Mouse (Mus musculus): ENCODE data around the gene Gm8369.
"Not testable (repeated sequence)": the region's sequence is repeated elsewhere in the genome, so short reads cannot be mapped to it uniquely, and the experiment has no call there.

The Gm8369 gene

DNA sequence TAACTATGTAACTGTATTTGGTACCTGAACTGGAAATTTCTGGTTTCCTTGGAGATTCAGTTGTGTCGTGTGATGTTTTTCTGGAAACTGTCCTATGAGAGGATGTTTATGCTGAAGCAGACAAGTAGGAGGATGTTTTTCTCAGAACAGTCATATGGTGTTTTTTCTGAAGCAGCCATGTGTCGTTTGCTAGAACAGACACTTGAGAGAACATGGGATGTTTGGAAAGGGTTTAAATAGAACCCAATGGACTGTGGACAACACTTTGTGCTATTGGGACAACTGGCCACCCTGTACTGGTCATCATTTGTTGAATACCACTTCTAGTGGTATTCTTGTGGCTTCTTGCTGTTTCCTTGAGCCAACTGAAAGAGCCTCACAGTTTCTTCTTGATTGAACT, at the start of gene Gm8369:
TSS of gene Gm8369 (plus strand) at position 193 of the 400 bp plus-strand sequence.
- in situ Hi-C loops (cut with MseI, MboI) = no loop called here

DNA sequence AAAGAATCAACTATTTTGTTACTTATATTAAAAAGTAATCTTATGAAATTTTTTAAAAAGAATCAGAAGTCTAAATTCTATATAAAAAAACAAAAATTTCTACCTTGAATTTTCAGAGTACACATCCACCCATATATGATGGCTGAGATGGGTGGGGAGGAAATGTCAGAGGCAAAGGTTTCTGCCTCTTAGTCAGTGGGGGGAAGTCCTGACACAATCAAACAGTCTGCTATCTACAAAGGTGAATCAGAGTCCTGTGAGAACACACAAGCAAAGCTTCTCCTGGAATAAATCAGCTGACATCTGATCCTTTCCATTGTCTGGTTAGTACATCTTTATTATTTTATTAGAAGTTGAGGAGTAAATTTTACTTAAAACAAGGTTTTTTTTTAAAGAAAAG, 42.4 kb upstream of the Gm8369 start, which contains the start of gene Ms4a4b:
TSS of gene Ms4a4b (plus strand) at position 216 of the 400 bp plus-strand sequence.
- in situ Hi-C loops (cut with MseI, MboI) = no loop called here

DNA sequence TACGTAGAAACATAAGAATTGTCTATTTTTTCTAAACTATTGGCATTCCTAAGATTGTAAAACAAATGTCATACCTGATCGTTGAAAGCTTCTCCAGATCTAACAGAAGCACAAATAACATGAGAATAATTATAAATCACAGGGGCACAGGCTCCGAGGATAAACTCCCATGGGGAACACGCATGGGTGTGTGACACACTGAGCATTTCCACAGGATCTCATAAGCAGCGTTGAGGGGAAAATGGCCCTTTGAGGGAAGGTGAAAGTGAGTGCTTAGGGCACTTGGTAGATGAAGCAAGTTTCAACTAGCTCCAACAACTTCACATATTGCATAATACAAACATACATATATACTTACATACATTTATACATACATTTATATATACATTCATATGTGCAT, 41.8 kb upstream of the Gm8369 start:
- in situ Hi-C loops (cut with MseI, MboI) = no loop called here

DNA sequence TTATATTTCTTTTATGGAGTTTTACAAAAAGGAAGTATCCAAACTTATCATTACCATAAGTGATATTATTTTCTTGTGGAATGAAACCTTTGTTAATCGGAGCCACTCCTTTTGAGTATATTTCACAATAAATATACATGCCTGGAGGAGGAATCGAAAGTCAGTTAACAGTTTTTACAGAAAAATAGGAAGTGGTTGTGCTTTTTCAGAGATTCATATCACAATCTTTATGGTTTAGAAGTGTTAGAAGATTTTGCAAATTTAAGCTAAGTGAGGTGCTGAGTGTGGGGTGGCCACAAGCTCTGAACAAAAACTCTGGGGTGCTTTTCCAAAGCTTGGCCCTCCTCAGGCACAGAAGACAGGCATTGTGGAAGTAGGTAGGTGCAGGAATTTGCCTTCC, 38.5 kb upstream of the Gm8369 start:
- in situ Hi-C loops (cut with MseI, MboI) = no loop called here

DNA sequence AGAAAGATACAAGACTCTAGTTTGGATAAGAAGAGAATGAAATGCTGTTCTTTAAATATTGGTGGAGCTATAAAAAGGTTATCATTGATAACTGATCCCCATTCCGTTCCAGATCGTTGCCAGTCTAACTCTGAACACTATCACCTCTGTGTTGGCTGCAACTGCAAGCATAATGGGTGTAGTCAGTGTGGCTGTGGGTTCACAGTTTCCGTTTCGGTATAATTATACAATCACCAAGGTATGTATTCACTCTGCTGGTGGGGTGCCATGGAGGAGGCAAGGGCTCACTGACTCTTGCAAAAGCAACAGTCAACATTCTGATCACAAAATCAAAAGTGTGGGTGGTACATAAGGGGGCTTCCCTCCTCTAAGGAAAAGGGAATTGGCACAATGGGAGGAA, 26.7 kb upstream of the Gm8369 start:
- in situ Hi-C loops (cut with MseI, MboI) = not testable (repeated sequence)

DNA sequence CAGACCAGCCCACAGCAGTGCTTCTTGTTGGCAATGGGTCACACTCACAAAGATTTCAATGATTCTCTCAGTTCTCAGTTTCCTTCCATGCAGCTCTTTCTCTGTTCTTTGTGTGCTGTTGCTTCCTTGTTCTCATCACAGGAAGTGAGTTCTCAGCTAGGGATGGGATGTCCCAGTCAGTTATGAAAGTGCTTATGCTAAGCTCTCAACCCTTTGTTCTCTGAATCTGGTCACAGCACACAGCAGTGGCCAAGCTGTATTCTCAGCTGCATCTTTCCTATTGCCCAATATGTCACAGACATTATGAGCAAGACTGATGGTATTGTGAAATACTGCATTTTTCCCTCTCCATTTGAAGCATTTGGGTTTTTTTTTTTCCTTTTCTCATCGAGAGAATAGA, 20.9 kb upstream of the Gm8369 start:
- in situ Hi-C loops (cut with MseI, MboI) = not testable (repeated sequence)

DNA sequence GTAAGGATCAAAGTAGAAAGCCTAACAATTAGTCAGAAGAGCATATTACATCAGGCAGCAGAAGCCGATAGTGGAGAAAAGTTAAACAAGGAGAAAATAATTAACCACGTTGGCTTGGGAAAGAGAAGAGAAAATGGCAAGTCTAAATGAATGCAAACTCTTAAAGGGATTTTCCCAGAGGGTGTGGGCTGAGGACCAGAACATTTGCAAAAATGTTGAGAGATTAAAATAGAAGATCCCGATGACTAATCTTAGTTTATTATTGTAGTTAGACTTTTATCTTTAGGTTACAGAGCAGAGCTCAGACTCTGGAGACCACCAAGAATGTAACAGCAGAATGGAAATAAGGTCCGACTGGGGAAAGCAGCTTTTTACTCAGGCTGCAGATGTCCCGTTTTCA, 19.3 kb upstream of the Gm8369 start:
- in situ Hi-C loops (cut with MseI, MboI) = no loop called here

DNA sequence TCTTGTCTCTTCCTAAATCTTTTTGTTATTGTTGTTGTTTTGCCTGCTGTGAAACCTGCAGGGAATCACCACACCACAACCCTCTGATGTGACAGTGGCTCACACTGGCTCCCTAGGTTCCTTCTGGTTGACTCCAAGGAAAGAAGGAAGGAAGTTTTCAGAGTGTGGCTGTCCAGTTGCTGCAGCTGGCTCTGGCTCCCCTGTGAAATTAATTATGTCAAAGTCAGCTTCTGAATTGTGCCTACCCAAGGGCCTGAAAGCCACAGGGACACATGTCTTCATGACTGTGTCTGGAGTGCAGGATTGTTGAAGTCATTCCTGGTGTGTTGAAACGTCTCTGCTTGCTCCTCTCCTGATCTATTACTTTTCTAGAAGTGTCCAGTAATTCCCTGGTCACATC, 17.4 kb upstream of the Gm8369 start:
- in situ Hi-C loops (cut with MseI, MboI) = not testable (repeated sequence)

DNA sequence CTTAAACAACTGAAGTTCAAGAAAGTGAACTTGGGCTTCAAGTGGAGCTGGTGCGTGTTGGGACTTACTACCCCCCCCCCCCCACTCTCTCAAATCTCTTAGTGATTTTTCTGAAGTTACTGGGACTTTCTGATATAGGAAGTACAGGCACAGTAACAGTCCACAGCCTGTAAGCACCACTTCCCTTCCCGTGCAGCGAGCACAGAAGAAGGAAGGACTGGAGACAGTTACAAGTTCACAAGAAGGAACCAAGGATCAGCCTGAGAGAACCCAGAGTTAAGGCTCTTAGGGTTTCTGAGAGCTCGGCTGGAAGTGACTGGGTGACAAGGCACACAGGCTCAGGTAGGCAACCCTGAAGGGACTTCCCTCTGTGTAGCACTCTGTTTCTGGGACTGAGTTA, 16.5 kb upstream of the Gm8369 start, which contains the start of gene Ms4a6c:
TSS of gene Ms4a6c (plus strand) at position 152 of the 400 bp plus-strand sequence.
- in situ Hi-C loops (cut with MseI, MboI) = not testable (repeated sequence)

DNA sequence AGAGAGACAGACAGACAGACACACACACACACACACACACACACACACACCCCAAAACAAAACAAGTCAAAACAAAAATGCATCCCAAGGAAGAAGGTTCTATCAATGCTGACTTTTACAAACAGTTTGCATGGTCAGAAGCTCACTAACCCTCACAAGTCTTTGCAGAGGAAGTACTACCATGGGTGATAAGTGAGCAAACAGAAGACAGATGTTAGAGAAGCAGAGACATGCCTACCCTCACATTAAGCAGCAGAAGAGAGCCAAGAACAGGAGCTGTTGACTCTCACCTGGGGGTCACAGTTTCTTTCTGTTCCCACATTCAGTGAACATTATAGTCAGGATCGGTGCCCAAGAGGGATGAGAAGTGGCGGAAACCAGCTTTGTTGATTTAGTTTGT, 6.0 kb upstream of the Gm8369 start:
- in situ Hi-C loops (cut with MseI, MboI) = no loop called here

DNA sequence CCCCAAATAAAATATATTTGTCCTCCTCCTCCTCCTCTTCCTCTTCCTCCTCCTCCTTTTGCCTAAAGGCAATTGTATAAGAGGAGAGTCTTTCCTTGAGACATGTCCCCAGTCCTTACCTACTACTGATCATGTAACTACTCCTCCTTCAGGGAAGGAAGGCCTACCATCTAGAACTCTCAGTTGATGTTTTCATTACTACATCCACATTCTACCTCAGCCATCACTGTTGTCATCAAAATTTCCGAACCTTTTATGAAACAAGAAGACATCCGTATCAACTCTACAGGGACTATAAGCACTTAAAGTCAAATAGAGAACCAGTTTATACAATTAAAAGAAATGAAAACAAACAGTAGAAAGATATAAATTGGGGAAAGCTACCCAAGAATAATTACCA, 3.1 kb upstream of the Gm8369 start:
- in situ Hi-C loops (cut with MseI, MboI) = no loop called here

DNA sequence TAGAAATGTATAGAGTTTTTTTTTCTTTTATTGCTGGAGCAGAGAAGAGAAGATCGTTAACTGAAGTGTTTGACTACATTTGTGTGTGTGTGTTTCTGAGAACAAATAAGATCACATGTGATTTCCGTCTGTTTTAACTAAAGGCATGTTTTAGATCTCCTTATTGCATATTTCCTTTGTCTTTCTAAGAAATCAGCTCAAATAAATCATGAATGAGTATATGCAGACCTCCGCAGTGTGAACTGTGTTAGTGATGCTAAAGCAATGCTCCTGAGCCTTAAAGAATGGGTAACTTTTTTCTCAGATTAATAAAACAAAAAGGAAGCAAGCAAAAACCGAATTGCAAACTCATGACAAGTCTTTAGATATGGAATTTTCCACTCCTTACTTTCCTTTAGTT, 1.8 kb upstream of the Gm8369 start:
- in situ Hi-C loops (cut with MseI, MboI) = no loop called here

DNA sequence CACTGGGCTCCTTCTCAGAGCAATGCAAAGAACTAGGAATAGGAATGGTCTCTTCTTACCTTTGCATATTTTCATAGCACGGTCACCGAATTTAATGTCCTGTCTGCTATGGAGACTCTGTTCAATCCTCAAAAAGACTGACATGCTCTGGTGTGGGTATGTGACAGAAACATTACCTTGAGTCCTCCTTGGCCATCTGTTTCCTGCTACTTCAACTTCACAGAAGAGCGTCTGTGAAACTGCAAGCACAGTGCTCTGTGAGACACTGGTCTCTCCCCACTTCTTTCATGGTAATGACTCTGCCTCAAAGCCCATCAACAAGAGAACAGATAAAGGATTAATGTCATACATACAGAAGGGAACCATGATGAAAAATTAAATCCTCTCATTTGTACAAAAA, 1.4 kb upstream of the Gm8369 start:
- in situ Hi-C loops (cut with MseI, MboI) = no loop called here

DNA sequence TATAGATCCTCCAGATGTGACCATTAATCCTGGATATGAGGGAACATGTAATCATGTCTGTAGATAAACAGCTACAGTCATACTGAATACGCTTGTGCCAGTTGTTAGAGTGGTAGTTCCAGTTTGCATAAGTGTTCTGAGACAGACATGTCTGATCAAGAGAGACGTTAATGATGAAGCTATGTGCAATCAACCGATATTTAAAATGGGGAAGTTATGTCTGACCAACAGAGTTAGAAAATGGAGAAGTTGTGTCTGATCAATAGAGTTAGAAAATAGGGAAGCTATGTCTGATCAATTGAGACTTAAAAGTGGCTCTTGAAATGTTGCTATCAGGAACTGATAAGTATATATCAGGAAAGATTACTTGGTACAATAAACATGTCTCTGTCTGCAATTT, 472 bp upstream of the Gm8369 start:
- in situ Hi-C loops (cut with MseI, MboI) = no loop called here

DNA sequence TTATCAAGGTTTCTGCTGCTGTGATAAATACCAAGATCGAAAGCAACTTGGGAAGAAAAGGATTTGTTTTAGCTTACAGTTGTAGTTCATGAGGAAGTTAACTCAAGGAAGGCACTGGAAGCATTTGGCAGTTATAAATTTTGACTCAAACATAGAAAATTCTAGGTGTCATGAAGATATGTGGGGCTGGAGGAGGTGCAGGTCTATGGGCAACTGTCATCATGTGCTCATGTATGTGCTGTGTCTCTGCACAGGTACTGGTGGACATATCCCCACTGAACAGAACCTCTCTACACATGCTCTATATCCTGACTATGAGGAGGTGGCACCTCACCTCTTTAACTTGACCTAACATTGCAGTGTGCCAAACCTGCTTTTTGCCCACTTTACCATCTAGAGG, 861 bp downstream of the Gm8369 start:
- in situ Hi-C loops (cut with MseI, MboI) = no loop called here

DNA sequence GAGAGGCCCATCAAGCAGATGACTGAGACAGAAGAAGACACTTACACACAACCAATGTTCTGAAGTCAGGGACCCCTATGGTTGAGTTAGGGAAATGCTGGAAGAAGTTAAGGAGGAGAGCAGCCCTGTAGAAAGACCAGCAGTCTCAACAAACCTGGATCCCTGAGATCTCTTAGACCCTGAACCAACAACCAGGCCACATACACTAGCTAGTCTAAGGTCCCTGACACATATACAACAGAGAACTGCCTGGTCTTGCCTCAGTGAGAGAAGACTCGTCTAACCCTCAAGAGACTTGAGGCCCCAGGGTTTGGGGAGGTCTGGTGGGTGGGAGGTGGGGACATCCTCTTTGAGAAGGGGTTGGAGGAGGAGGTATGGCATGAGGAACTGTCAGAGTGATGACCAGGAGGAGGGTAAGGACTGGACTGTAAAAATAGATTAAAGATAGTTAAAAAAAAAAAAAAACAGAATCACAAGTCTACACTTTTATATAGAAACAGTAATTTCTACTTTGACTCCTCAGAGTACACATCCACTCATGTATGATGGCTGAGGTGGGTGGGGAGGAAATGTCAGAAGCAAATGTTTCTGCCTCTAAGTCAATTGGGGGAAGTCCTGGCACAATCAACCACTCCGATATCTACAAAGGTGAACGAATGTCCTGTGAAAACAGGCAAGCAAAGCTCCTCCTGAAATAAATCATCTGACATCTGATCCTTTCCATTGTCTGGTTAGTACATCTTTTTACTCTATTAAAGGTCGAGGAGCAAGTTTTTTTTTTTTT, 5.9 kb downstream of the Gm8369 start:
- in situ Hi-C loops (cut with MseI, MboI) = no loop called here

DNA sequence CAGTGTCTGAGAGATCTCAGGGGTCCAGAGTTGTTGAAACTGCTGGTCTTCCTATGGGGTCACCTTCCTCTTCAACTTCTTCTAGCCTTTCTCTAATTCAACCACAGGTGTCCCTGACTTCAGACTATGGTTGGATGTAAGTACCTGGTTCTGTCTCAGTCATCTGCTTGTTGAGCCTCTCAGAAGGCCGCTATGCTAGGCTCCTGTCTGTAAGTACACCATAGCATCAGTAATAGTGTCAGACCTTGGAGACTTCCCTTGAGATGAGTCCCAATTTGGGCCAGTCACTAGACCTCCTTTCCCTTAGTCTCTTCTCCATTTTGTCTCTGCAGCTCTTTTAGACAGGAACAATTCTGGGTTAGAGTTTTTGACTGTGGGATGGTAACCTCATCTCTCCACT, 6.9 kb downstream of the Gm8369 start:
- in situ Hi-C loops (cut with MseI, MboI) = no loop called here

DNA sequence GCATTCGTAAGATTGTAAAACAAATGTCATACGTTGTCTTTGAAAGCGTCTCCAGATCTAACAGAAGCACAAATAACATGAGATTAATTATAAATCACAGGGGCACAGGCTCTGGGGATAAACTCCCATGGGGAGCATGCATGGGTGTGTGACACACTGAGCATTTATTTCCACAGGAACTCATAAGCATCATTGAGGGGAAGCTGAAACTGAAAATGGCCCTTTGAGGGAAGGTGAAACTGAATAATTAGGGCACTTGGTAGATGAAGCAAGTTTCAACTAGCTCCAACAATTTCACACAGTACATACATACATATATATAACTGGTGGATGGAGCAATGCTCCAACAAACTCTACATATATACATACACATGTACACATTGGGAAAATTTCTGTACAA, 8.8 kb downstream of the Gm8369 start:
- in situ Hi-C loops (cut with MseI, MboI) = no loop called here

DNA sequence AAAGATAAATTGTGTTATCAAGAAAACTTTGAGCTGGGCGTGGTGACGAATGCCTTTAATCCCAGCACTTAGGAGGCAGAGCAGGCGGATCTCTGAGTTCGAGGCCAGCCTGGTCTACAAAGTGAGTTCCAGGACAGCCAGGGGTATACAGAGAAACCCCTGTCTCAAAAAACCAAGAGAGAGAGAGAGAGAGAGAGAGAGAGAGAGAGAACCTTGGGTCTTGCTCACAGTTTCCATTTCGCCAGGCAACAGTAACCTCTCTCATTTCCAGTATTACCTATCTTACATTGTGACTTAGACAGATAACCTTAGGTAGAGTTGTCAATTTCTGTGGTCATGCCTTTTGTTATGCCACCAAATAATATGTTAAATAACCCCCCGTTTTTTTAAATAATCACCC, 10.6 kb downstream of the Gm8369 start:
- in situ Hi-C loops (cut with MseI, MboI) = no loop called here

DNA sequence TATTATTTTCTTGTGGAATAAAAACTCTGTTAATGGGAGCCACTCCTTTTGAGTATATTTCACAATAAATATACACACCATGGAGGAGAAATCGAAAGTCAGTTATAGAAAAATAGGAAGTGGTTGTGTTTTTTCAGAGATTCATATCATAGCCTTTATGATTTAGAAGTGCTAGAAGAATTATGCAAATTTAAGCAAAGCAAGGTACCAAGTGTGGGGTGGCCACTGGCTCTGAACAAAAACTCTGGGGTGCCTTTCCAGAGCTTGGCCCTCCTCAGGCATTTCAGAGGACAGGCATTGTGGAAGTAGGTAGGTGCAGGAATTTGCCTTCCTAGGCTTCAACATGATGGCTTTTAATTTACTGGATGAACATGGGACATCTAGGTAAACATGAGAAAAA, 11.6 kb downstream of the Gm8369 start:
- in situ Hi-C loops (cut with MseI, MboI) = not testable (repeated sequence)

DNA sequence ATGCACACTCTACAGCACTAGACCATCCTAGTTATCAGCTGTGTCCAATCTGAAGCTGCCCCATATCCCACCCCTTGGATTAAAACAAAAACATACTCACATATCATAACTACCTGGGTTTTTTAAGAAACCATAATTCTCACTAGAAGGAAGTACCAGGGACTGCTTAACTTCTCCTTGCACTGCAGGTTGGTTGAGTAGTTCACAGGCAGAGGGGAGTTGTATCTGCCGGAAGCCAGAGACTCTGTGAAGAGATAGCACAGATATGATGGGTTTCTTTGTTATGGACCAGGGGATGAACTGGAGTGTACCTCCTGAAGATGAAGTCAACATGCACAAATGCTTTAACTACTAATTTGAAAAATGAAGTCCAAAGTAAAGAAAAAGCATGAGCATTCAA, 15.1 kb downstream of the Gm8369 start:
- in situ Hi-C loops (cut with MseI, MboI) = no loop called here

DNA sequence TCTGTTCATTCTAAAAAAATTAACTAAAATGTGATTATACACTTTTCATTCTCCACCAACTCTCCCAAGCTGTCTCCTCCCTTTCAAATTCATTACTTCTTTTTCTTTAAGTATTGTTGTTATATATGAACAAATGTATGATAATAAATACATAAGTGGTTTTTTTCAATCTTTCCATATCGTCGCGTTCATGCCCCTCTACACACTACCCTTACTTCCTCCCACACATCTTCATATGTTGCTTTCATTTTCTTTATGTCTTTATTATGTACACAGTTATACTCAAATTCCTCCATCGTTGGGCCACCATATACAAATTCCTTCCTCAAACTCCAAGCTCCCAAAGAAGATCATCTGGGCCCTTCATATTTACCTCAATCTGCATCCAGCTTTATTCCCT, 15.6 kb downstream of the Gm8369 start:
- in situ Hi-C loops (cut with MseI, MboI) = no loop called here

DNA sequence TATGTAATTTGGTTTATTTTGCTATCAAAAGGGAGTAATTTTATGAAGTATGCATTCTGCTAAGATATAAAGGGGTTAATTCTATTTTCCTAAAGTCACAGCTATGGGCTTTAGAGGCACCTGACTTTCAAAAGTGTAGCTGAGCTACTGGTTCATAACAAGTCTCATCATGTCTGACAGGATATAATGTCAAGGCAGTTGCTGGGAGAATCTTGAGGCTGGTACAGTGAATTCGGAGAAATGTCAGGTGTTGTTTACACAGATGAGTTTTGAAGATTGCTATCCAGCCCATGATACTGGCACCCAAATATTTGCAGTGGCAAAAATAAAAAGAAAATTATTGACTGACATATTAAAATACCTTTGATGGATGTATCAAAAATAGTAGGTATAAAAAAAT, 19.1 kb downstream of the Gm8369 start:
- in situ Hi-C loops (cut with MseI, MboI) = no loop called here

DNA sequence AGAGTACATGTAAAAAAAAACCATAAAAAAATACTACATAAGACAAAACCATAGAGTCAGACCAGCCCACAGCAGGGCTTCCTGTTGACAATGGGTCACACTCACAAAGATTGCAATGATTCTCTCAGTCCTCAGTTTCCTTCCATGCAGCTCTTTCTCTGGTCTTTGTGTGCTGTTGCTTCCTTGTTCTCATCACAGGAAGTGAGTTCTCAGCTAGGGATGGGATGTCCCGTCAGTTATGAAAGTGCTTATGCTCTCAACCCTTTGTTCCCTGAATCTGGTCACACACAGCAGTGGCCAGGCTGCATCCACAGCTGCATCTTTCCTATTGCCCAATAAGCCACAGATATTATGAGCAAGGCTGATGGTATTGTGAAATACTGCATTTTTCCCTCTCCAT, 27.7 kb downstream of the Gm8369 start:
- in situ Hi-C loops (cut with MseI, MboI) = no loop called here

Measured in mouse trophoblast stem cell (cell line).